Mouse (Mus musculus): ENCODE measurements around the gene Rfx1. TPM values are rescaled to one million over a fixed set of nuclear protein-coding genes. Genes with fewer than 3 reads are reported as not detected.

Gene Rfx1
- polyA plus RNA-seq, 1 experiment from 2014 or later, result 10.0 TPM

- no peak overlapping the region for H3K4me3 ChIP-seq (replicated peaks)
- no peak for ATAC-seq
- H3K9me3 ChIP-seq, result no peaks in the 10 kb centered on the region
- H3K36me3 ChIP-seq, result peaks cover 55% of the 10 kb centered on the region
- no peak overlapping the region for H3K27ac ChIP-seq
- H3K4me1 ChIP-seq (replicated peaks), result peaks cover 37% of the 10 kb centered on the region
- 95% methylated on average over 25 of the region's 25 CpGs for WGBS
- H3K4me2 ChIP-seq (replicated peaks), result no peak overlapping the region
- H3K9ac ChIP-seq (replicated peaks), result peak overlapping the region; percentile 84; the same call in 1 of the 2 replicates
- H3K27me3 ChIP-seq, result no peaks in the 10 kb centered on the region
Measured at GRCm38 (mm10) chr8:84101476-84102270, 35.0 kb downstream of the Rfx1 start.

GRCm38 (mm10) chr8:84103601-84104000 lies 37.0 kb downstream of the Rfx1 start:
- no peak for ATAC-seq
- Histone ChIP-seq H3K4me1 (replicated peaks) (peaks cover 37% of the 10 kb centered on the region), H3K27me3 (no peaks in the 10 kb centered on the region), H3K9me3 (no peaks in the 10 kb centered on the region), H3K4me3 (replicated peaks) (peak overlapping the region; percentile 64), H3K36me3 (peaks cover 36% of the 10 kb centered on the region), H3K27ac (peak overlapping the region; percentile 94), H3K4me2 (replicated peaks) (peak overlapping the region; percentile 90), H3K9ac (replicated peaks) (peak overlapping the region; percentile 84)
- WGBS, result 46% methylated on average over 3 of the region's 3 CpGs

DNA sequence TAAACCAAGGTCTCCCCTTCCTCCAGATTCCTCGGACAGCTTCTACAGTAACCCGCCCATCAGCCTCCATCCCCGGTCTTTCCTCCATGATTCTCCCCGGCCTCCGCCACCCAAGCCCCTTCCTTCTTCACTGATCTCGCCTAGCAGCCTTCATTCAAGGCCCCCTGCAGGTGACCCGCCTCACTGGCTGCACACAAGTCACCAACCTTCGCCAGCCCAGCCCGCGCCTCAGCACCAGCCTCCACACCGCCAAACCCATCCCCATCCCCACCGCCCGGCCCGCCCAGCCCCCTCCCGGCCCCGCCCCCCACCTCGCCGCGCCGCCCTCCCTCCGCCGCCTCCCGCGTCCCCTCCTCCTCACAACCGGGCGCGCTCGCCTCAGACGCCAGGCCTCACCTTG lies 37.6 kb downstream of the Rfx1 start:
- Histone ChIP-seq H3K27me3 (no peaks in the 10 kb centered on the region), H3K27ac (peak overlapping the region; percentile 94), H3K9me3 (no peaks in the 10 kb centered on the region), H3K36me3 (peaks cover 30% of the 10 kb centered on the region), H3K4me3 (replicated peaks) (peak overlapping the region; percentile 64), H3K9ac (replicated peaks) (peak overlapping the region; percentile 84), H3K4me2 (replicated peaks) (peak overlapping the region; percentile 90), H3K4me1 (replicated peaks) (peaks cover 37% of the 10 kb centered on the region)
- ATAC-seq, result peak; percentile 85
- 0% methylated on average over 22 of the region's 29 CpGs for WGBS

DNA sequence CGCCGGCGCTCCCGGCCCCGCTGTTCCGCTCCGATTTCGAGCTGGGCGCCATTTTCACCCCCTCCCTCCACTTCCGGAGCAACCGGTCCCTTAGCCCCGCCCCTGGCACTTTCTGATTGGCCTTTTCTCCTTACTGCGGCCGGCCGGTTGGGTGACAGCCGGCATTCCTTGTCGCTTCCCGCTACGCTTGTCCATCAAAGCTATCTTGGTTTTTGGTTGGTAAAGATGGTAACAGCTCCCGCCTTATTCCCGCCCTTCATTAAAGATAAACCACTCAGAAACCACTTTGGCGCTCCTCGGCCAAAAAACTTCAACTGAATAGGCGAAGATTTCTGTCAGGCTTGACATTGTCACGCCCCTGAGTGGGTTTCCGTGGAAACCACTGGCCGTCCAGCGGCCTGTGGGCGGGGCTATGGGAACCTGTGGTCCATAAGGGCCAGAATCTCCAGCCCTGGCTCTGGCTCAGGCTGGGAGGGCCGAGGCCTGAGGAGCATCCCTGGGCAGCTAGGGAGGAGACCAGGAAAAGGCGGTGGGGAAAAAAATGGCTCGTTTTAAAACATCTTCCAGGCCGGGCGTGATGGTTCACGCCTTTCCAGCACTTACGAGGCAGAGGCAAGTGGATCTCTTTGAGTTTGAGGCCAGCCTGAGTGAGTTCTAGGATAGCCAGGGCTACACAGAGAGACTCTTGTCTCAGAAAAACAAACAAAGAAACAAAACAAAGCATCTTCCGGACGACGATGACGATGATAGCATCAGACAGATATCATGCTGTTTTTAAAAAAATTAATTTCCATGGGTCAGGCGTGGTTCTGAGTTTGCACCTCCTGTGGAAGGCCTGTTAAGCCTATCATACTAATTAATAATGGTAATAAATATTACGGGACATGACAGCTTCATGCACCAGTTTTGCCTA lies 38.3 kb downstream of the Rfx1 start, which contains the start of gene Dcaf15:
TSS of gene Dcaf15 (minus strand) at position 72 of the 913 bp plus-strand sequence.
- Histone ChIP-seq H3K9ac (replicated peaks) (peak within 1 kb of the TSS; percentile 84), H3K36me3 (peaks cover 27% of the 10 kb centered on the region), H3K4me1 (replicated peaks) (peaks cover 37% of the 10 kb centered on the region), H3K4me2 (replicated peaks) (peak within 1 kb of the TSS; percentile 90), H3K27ac (peak within 1 kb of the TSS; percentile 94), H3K4me3 (replicated peaks) (peak within 1 kb of the TSS; percentile 64), H3K27me3 (no peaks in the 10 kb centered on the region), H3K9me3 (no peaks in the 10 kb centered on the region)
- peak; percentile 97 for ATAC-seq
- 6% methylated on average over 42 of the region's 42 CpGs for WGBS

- H3K9me3 ChIP-seq, result no peaks in the 10 kb centered on the region
- ATAC-seq, result no peak
- H3K4me1 ChIP-seq (replicated peaks), result peaks cover 37% of the 10 kb centered on the region
- no peak overlapping the region for H3K4me3 ChIP-seq (replicated peaks)
- no peaks in the 10 kb centered on the region for H3K27me3 ChIP-seq
- WGBS, result 90% methylated on average over 2 of the region's 2 CpGs
- peaks cover 22% of the 10 kb centered on the region for H3K36me3 ChIP-seq
- peak overlapping the region; percentile 55; the same call in 1 of the 2 replicates for H3K9ac ChIP-seq (replicated peaks)
- H3K27ac ChIP-seq, result peak overlapping the region; percentile 80
- H3K4me2 ChIP-seq (replicated peaks), result peak overlapping the region; percentile 52; the same call in 1 of the 2 replicates
Measured at GRCm38 (mm10) chr8:84105676-84106075, 39.0 kb downstream of the Rfx1 start.

DNA sequence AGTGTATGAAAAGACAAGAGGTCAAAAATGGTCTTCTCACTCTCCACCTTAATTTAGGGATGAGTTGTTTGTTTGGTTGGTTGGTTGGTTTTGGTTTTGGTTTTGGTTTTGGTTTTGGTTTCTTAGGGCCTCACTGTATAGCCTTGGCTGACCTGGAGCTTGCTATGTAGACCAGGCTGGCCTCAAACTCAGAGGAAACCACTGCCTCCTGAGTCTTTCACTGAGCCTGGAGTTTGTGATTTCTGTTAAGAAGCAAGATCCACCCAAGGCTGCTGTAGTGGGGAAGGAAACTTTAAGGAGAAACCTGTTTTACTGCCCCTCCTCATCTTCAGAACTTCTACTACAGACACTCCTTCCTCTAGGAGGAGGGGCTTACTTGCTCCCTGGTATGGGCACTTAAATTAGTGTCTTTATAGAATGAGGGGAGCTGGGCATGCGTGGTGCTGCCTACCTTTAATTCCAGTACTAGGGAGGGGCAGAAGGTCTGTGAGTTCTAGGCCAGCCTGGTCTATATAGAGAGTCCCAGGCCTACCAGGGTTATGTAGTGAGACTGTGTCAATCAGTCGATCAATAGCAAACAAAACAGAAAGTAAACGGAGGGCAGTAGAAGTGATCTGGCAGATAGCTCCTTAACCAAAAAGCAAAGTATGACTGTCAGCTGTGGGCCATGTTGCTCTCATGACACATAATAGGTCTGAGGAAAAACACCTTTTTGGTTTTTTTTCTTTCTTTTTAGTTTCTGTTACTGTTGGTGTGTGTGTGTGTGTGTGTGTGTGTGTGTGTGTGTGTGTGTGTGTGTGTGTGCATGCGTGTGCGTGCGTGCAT lies 39.8 kb downstream of the Rfx1 start:
- peaks cover 34% of the 10 kb centered on the region for H3K4me1 ChIP-seq (replicated peaks)
- 95% methylated on average over 6 of the region's 6 CpGs for WGBS
- no peak overlapping the region for H3K9ac ChIP-seq (replicated peaks)
- H3K36me3 ChIP-seq, result peaks cover 14% of the 10 kb centered on the region
- no peaks in the 10 kb centered on the region for H3K27me3 ChIP-seq
- H3K27ac ChIP-seq, result no peak overlapping the region
- ATAC-seq, result no peak
- H3K4me3 ChIP-seq (replicated peaks), result no peak overlapping the region
- H3K9me3 ChIP-seq, result no peaks in the 10 kb centered on the region
- H3K4me2 ChIP-seq (replicated peaks), result no peak overlapping the region

DNA sequence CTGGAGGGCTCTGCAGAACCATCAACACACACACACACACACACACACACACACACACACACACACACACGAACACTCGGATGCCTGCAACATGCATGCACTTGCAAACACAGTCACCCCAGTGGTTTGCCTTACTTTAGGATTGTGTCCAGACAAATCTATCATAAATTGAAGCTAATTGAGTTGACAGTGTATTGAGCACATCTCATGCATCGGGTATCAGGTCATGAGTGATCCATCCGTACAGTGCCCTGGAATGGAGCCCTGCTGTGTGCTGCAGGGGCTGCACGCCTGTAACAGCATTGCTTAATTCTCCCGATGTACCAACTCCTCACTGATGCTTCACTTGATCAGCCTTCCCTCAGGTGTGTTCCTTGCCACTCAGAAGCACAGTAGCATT lies 49.0 kb downstream of the Rfx1 start:
- H3K4me3 ChIP-seq (replicated peaks), result no peak overlapping the region
- H3K27me3 ChIP-seq, result no peaks in the 10 kb centered on the region
- no peaks in the 10 kb centered on the region for H3K4me1 ChIP-seq (replicated peaks)
- H3K9ac ChIP-seq (replicated peaks), result no peak overlapping the region
- no peaks in the 10 kb centered on the region for H3K36me3 ChIP-seq
- ATAC-seq, result no peak
- H3K9me3 ChIP-seq, result 0 out of 2 replicates have a peak, but pooled peaks cover 3% of the 10 kb centered on the region
- H3K4me2 ChIP-seq (replicated peaks), result no peak overlapping the region
- H3K27ac ChIP-seq, result no peak overlapping the region
- 83% methylated on average over 6 of the region's 6 CpGs for WGBS

GRCm38 (mm10) chr8:84122151-84122550 lies 55.5 kb downstream of the Rfx1 start:
- no peak overlapping the region for H3K4me3 ChIP-seq (replicated peaks)

GRCm38 (mm10) chr8:84125656-84126055 lies 59.0 kb downstream of the Rfx1 start, which contains the start of gene Podnl1:
Gene Podnl1, plus strand, starts transcription at chr8:84125989.
- H3K9me3 ChIP-seq, result no peaks in the 10 kb centered on the region
- peaks cover 6% of the 10 kb centered on the region; the same call in 1 of the 2 replicates for H3K4me1 ChIP-seq (replicated peaks)
- no peak within 1 kb of the TSS for H3K4me3 ChIP-seq (replicated peaks)
- H3K9ac ChIP-seq (replicated peaks), result 0 out of 2 replicates have a peak within 1 kb of the TSS, but pooled peaks have one; percentile 28
- no peak within 1 kb of the TSS for H3K27ac ChIP-seq
- WGBS, result 52% methylated on average over 9 of the region's 9 CpGs
- H3K27me3 ChIP-seq, result no peaks in the 10 kb centered on the region
- 0 out of 2 replicates have a peak, but pooled peaks cover 2% of the 10 kb centered on the region for H3K36me3 ChIP-seq
- no peak within 1 kb of the TSS for H3K4me2 ChIP-seq (replicated peaks)
- no peak for ATAC-seq

More at GRCm38 (mm10) chr8:84122151-84122550, 55.5 kb downstream of the Rfx1 start:
- no peaks in the 10 kb centered on the region for H3K27me3 ChIP-seq
- no peaks in the 10 kb centered on the region for H3K36me3 ChIP-seq
- H3K9ac ChIP-seq (replicated peaks), result no peak overlapping the region
- no peak overlapping the region for H3K27ac ChIP-seq
- WGBS, result 91% methylated on average over 3 of the region's 3 CpGs
- H3K4me2 ChIP-seq (replicated peaks), result no peak overlapping the region
- ATAC-seq, result no peak
- H3K4me1 ChIP-seq (replicated peaks), result 0 out of 2 replicates have a peak, but pooled peaks cover 4% of the 10 kb centered on the region
- 0 out of 2 replicates have a peak, but pooled peaks cover 3% of the 10 kb centered on the region for H3K9me3 ChIP-seq

DNA sequence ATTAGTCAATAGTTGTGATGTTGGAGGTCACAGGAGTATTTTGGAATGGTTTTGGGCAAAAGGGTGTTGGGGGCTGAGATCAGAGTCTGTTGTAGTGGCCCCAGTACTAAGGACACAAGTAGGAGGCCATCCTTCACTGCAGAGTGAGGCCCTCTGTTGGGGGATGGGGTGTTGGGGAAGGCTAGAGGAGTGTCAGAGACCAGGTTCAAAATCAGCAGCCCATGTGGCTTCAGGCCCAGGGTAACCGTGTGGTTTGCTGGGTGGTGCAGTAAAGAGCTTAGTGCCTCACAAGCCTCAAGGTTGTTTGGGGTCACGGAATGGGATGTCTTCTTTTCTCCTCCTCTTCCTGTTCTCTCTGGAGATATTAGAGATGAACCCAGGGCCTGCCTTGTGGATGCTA lies 60.1 kb downstream of the Rfx1 start:
- no peak for ATAC-seq
- no peak overlapping the region for H3K27ac ChIP-seq
- H3K4me2 ChIP-seq (replicated peaks), result no peak overlapping the region
- WGBS, result 73% methylated on average over 2 of the region's 2 CpGs
- peaks cover 10% of the 10 kb centered on the region; the same call in 1 of the 2 replicates for H3K36me3 ChIP-seq
- H3K27me3 ChIP-seq, result no peaks in the 10 kb centered on the region
- no peak overlapping the region for H3K9ac ChIP-seq (replicated peaks)
- H3K9me3 ChIP-seq, result no peaks in the 10 kb centered on the region
- no peak overlapping the region for H3K4me3 ChIP-seq (replicated peaks)
- peaks cover 10% of the 10 kb centered on the region; the same call in 1 of the 2 replicates for H3K4me1 ChIP-seq (replicated peaks)

All from midbrain, embryonic 13.5 days (tissue).